Mouse (Mus musculus): ENCODE measurements around the gene Camk2d. TPM values are rescaled to one million over a fixed set of nuclear protein-coding genes. Genes with fewer than 3 reads are reported as not detected.

The Camk2d gene
- total and polyA plus RNA-seq, 3 experiments, result 0.07 to 0.35 TPM; not detected in 1

DNA sequence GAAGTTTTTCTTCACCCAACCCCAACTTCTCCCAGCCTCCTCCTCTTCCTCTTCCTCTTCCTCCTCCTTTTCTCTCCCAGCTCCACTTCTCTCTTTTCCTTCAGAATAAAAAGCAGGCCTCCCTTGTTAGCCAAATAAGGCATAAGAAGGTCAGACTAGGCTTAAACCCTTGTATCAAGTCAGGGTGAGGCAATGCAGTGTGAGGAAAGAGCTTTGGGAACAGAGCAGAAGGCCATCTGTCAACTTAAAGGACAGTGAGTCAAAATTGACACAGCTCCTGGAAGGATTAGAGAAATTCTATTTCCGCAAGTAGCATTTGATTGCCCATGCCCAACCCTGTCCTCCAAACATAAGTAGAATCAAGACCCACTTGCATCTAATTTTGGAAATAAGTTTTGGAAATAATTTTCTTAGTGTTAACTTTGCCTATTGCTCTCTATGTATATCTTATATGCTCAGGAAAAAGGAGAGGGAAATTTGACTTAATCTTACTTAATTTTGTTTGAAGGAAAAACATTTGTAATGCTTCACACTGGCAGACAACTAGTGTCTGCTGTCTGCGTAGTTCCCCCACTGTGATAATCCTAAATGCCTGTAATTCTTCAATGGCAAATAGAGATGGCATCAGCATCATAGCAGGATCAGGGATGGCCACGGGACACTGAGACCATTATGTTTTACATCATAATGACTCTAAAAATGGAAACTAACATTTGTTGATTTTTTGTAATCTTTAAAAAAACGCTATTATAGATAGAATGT is 16.8 kb downstream of the Camk2d start:
- Histone ChIP-seq H3K9ac (ENCODE audit: control insufficient read depth, low read depth, low read length, poor library complexity, severe bottlenecking) (no peak overlapping the region), H3K9me3 (replicated peaks; ENCODE audit: insufficient read depth, low read length) (no peaks in the 10 kb centered on the region), H3K27ac (ENCODE audit: control insufficient read depth, low read depth, low read length) (no peak overlapping the region), H3K4me3 (ENCODE audit: control insufficient read depth in 1 of 2, insufficient read depth in 1 of 2, low read depth in 2 of 2, low read length in 2 of 2) (no peak overlapping the region), H3K4me1 (ENCODE audit: control insufficient read depth in 1 of 2, insufficient read depth in 2 of 2, low read length in 2 of 2) (peaks cover 0 to 6% of the 10 kb centered on the region in 2 experiments; a peak in 1 of 4 replicates), H3K79me2 (ENCODE audit: control insufficient read depth, insufficient read depth, low read length, poor library complexity) (no peaks in the 10 kb centered on the region), H3K27me3 (ENCODE audit: control insufficient read depth in 1 of 2, insufficient read depth in 2 of 2, low read length in 2 of 2) (no peaks in the 10 kb centered on the region), H3K36me3 (ENCODE audit: control insufficient read depth in 1 of 2, insufficient read depth in 2 of 2, low read length in 2 of 2) (peaks cover 0 to 9% of the 10 kb centered on the region in 2 experiments; a peak in 2 of 4 replicates)
- TF ChIP-seq RCOR1 (IDR thresholded peaks at IDR 0.05; ENCODE audit: low read depth, low read length), result no peak
- TF ChIP-seq POLR2A (IDR thresholded peaks at IDR 0.05; ENCODE audit: control insufficient read depth in 1 of 2, insufficient read depth in 1 of 2, low read depth in 1 of 2, low read length in 2 of 2, poor library complexity in 1 of 2), result no peak
- TF ChIP-seq ZMIZ1 (IDR thresholded peaks at IDR 0.05; ENCODE audit: low read depth, low read length), result no peak
- no peak for TF ChIP-seq HCFC1 (IDR thresholded peaks at IDR 0.05; ENCODE audit: low read depth, low read length)
- DNase-seq (ENCODE audit: low read depth, low spot score), result no peak

DNA sequence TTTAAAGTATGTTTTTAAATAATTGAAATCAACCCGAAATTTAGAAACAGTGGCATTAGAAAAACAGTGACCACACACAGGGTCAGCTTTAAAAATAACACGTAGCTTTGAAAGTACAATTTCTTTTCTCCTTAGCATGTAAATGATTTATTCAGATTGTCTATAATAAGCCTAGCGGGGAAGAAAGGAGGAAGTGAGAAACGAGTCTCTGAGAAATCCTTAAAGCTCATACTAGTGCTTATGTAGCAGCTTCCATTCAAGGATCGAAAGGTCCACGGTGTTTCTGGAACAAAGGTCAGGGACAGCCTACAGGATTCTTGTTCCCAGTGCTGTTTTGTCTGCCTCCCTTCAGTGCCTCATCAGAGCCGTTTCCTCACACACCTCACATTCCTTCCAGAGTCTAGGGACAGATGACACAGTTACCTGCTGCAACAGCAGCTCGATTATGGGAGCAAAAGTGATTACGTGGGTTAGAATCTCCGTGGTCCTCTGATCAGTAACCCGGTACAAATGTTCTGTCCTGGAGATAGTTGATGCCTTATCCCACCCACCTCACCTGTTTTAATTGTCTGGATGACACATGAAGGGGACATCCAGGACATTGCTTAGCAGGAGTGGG is 17.5 kb downstream of the Camk2d start:
- peaks cover 0 to 6% of the 10 kb centered on the region in 2 experiments; a peak in 1 of 4 replicates for H3K4me1 ChIP-seq (ENCODE audit: control insufficient read depth in 1 of 2, insufficient read depth in 2 of 2, low read length in 2 of 2)
- H3K9me3 ChIP-seq (replicated peaks; ENCODE audit: insufficient read depth, low read length), result no peaks in the 10 kb centered on the region
- no peak for DNase-seq (ENCODE audit: low read depth, low spot score)
- no peaks in the 10 kb centered on the region for H3K79me2 ChIP-seq (ENCODE audit: control insufficient read depth, insufficient read depth, low read length, poor library complexity)
- no peaks in the 10 kb centered on the region for H3K27me3 ChIP-seq (ENCODE audit: control insufficient read depth in 1 of 2, insufficient read depth in 2 of 2, low read length in 2 of 2)
- H3K36me3 ChIP-seq (ENCODE audit: control insufficient read depth in 1 of 2, insufficient read depth in 2 of 2, low read length in 2 of 2), result peaks cover 0 to 9% of the 10 kb centered on the region in 2 experiments; a peak in 2 of 4 replicates
- no peak overlapping the region for H3K9ac ChIP-seq (ENCODE audit: control insufficient read depth, low read depth, low read length, poor library complexity, severe bottlenecking)
- H3K4me3 ChIP-seq (ENCODE audit: control insufficient read depth in 1 of 2, insufficient read depth in 1 of 2, low read depth in 2 of 2, low read length in 2 of 2), result no peak overlapping the region
- H3K27ac ChIP-seq (ENCODE audit: control insufficient read depth, low read depth, low read length), result no peak overlapping the region
- TF ChIP-seq TCF12 (IDR thresholded peaks at IDR 0.05; ENCODE audit: low read depth, low read length) (no peak), CTCF (IDR thresholded peaks at IDR 0.05 in 2 of 3, conservative IDR thresholded peaks at IDR 0.05 in 1 of 3; ENCODE audit: control insufficient read depth in 1 of 3, insufficient read depth in 1 of 3, low read depth in 2 of 3, low read length in 3 of 3, poor library complexity in 1 of 3, severe bottlenecking in 1 of 3) (no peak), MXI1 (IDR thresholded peaks at IDR 0.05; ENCODE audit: low read depth, low read length) (no peak), MAX (IDR thresholded peaks at IDR 0.05; ENCODE audit: low read length) (no peak), KAT2A (conservative IDR thresholded peaks at IDR 0.05; ENCODE audit: low read depth, low read length) (no peak), ETS1 (IDR thresholded peaks at IDR 0.05; ENCODE audit: low read depth, low read length) (no peak), RAD21 (IDR thresholded peaks at IDR 0.05; ENCODE audit: low read depth, low read length) (no peak), ZMIZ1 (IDR thresholded peaks at IDR 0.05; ENCODE audit: low read depth, low read length) (no peak), TAL1 (IDR thresholded peaks at IDR 0.05; ENCODE audit: low read length) (no peak), USF1 (IDR thresholded peaks at IDR 0.05; ENCODE audit: low read depth, low read length) (no peak), MEF2A (IDR thresholded peaks at IDR 0.05; ENCODE audit: extremely low read depth, insufficient replicate concordance, low read depth, low read length, poor library complexity, severe bottlenecking) (no peak), ELF1 (IDR thresholded peaks at IDR 0.05; ENCODE audit: low read depth, low read length) (no peak), JUND (IDR thresholded peaks at IDR 0.05; ENCODE audit: low read depth, low read length) (no peak), CHD2 (IDR thresholded peaks at IDR 0.05; ENCODE audit: low read length) (no peak)

All from MEL (cell line).